Mouse (Mus musculus): ENCODE results near the gene Snapc3. TPM values are rescaled to one million over a fixed set of nuclear protein-coding genes. Genes with fewer than 3 reads are reported as not detected.
"Not testable (repeated sequence)": the region's sequence is repeated elsewhere in the genome, so short reads cannot be mapped to it uniquely, and the experiment has no call there.

Gene Snapc3
- polyA plus RNA-seq, 1 experiment, result 58.4 TPM

GRCm38 (mm10) chr4:83501037-83501430 lies 83.5 kb downstream of the Snapc3 start:
- no peak for DNase-seq (ENCODE audit: low read depth)
- no peak for TF ChIP-seq POLR2A (IDR thresholded peaks at IDR 0.05; ENCODE audit: borderline replicate concordance, extremely low read depth, insufficient read depth, insufficient read length, poor library complexity, severe bottlenecking)
- TF ChIP-seq CTCF (IDR thresholded peaks at IDR 0.05; ENCODE audit: borderline replicate concordance, extremely low read depth, insufficient read depth, insufficient read length), result no peak

GRCm38 (mm10) chr4:83509600-83509999 lies 92.1 kb downstream of the Snapc3 start:
- TF ChIP-seq CTCF (IDR thresholded peaks at IDR 0.05; ENCODE audit: borderline replicate concordance, extremely low read depth, insufficient read depth, insufficient read length) (no peak), POLR2A (IDR thresholded peaks at IDR 0.05; ENCODE audit: borderline replicate concordance, extremely low read depth, insufficient read depth, insufficient read length, poor library complexity, severe bottlenecking) (no peak)
- DNase-seq (ENCODE audit: low read depth), result no peak

GRCm38 (mm10) chr4:83511083-83511482 lies 93.6 kb downstream of the Snapc3 start:
- no peak for TF ChIP-seq POLR2A (IDR thresholded peaks at IDR 0.05; ENCODE audit: borderline replicate concordance, extremely low read depth, insufficient read depth, insufficient read length, poor library complexity, severe bottlenecking)
- TF ChIP-seq CTCF (IDR thresholded peaks at IDR 0.05; ENCODE audit: borderline replicate concordance, extremely low read depth, insufficient read depth, insufficient read length), result no peak
- DNase-seq (ENCODE audit: low read depth), result no peak

- DNase-seq (ENCODE audit: low read depth), result no peak
- TF ChIP-seq CTCF (IDR thresholded peaks at IDR 0.05; ENCODE audit: borderline replicate concordance, extremely low read depth, insufficient read depth, insufficient read length) (no peak), POLR2A (IDR thresholded peaks at IDR 0.05; ENCODE audit: borderline replicate concordance, extremely low read depth, insufficient read depth, insufficient read length, poor library complexity, severe bottlenecking) (no peak)
These were observed 94.7 kb downstream of the Snapc3 start for GRCm38 (mm10) chr4:83512217-83512616.

- TF ChIP-seq POLR2A (IDR thresholded peaks at IDR 0.05; ENCODE audit: borderline replicate concordance, extremely low read depth, insufficient read depth, insufficient read length, poor library complexity, severe bottlenecking) (no peak), CTCF (IDR thresholded peaks at IDR 0.05; ENCODE audit: borderline replicate concordance, extremely low read depth, insufficient read depth, insufficient read length) (no peak)
- DNase-seq (ENCODE audit: low read depth), result no peak
These were observed 95.1 kb downstream of the Snapc3 start for GRCm38 (mm10) chr4:83512644-83513043.

GRCm38 (mm10) chr4:83514183-83514582 lies 96.7 kb downstream of the Snapc3 start:
- TF ChIP-seq CTCF (IDR thresholded peaks at IDR 0.05; ENCODE audit: borderline replicate concordance, extremely low read depth, insufficient read depth, insufficient read length) (no peak), POLR2A (IDR thresholded peaks at IDR 0.05; ENCODE audit: borderline replicate concordance, extremely low read depth, insufficient read depth, insufficient read length, poor library complexity, severe bottlenecking) (no peak)
- DNase-seq (ENCODE audit: low read depth), result no peak

GRCm38 (mm10) chr4:83514976-83515669 lies 97.6 kb downstream of the Snapc3 start:
- peak; percentile 51; the same call in 1 of the 2 replicates for TF ChIP-seq CTCF (IDR thresholded peaks at IDR 0.05; ENCODE audit: borderline replicate concordance, extremely low read depth, insufficient read depth, insufficient read length)
- no peak for TF ChIP-seq POLR2A (IDR thresholded peaks at IDR 0.05; ENCODE audit: borderline replicate concordance, extremely low read depth, insufficient read depth, insufficient read length, poor library complexity, severe bottlenecking)

GRCm38 (mm10) chr4:83516144-83516543 lies 98.6 kb downstream of the Snapc3 start:
- DNase-seq (ENCODE audit: low read depth), result not testable (repeated sequence)

More at GRCm38 (mm10) chr4:83514976-83515669, 97.6 kb downstream of the Snapc3 start:
- peak; percentile 64 for DNase-seq (ENCODE audit: low read depth)

Other genes starting within 250 kb of the Snapc3 start
- 6.2 and 10.6 TPM in 2 replicates for gene Ttc39b, start 93.5 kb upstream of the Snapc3 start, polyA plus RNA-seq (2012; rRNA removed)
- gene Psip1, start 68.7 kb downstream of the Snapc3 start, polyA plus RNA-seq (2012; rRNA removed), result 298 and 304 TPM in 2 replicates
- 4.9 and 5.4 TPM in 2 replicates for gene Ccdc171, start 107.8 kb downstream of the Snapc3 start, polyA plus RNA-seq (2012; rRNA removed)